Mouse (Mus musculus) left cerebral cortex, postnatal 14 days (tissue): Measurements from ENCODE around the gene Urb1. TPM values are rescaled to one million over a fixed set of nuclear protein-coding genes. Genes with fewer than 3 reads are reported as not detected.

ENCODE experiments used
- DNase-seq, 2 experiments: peaks; one replicate each; pipeline ENCODE4 v3.0.0; 2021 to 2022; ENCODE audit warnings: low spot score in 2 of 2, mixed read lengths in 1 of 2
- intact Hi-C: fragments of 180-260 bp; cut with DNase I; formaldehyde crosslinking; loops from one replicate; pipeline ENCODE4 v1.15.1; 2025
- total RNA-seq, 2 experiments: library from RNA; stranded (reverse); gene quantifications; 2 replicates each; pipeline ENCODE4 v1.2.3; 2021

The Urb1 gene
- total RNA-seq, 2 experiments from 2014 or later, result 14.2 to 15.9 TPM

DNA sequence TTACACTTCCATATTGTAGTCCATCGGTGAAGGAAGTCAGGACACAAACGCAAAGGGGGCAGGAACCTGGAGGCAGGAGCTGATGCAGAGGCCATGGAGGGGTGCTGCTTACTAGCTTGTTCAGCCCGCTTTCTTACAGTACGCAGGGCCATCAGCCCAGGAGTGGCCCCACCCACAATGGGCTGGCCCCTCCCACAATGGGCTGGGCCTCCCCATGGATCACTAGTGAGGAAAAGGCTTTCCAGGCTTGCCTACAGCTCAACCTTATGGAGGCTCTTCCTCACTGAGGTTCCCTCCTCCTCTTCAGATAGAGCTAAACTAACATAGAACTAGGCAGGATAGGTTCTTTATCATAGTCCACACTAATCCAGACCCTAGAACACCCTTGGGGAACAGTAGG is 86.2 kb downstream of the Urb1 start:
- DNase-seq, result no peak
- intact Hi-C loops, result no loop called here

DNA sequence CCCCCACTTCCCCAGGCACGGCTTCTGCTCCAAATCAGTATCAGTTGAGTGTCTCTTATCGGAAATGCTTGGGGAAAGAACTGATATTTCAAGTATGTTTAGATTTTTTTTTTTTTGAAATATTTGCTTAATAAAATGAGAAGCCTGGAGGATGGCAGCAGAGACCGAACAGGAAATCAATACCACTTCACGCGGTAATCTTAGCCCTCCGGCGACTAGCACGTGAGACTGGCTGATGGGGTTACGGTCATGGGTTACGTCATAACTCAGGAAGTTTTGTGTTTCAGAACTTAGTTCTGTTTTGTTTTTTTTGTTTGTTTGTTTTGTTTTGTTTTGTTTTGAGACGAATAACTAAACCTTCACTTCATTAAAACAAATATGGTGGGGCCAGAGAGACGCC is 99.9 kb downstream of the Urb1 start:
- intact Hi-C loops, result loop anchor here (2.0 to 5.0 kb wide), 2 partner anchors 48 to 88 kb away; no protein-coding TSS in a partner anchor
- no peak for DNase-seq

DNA sequence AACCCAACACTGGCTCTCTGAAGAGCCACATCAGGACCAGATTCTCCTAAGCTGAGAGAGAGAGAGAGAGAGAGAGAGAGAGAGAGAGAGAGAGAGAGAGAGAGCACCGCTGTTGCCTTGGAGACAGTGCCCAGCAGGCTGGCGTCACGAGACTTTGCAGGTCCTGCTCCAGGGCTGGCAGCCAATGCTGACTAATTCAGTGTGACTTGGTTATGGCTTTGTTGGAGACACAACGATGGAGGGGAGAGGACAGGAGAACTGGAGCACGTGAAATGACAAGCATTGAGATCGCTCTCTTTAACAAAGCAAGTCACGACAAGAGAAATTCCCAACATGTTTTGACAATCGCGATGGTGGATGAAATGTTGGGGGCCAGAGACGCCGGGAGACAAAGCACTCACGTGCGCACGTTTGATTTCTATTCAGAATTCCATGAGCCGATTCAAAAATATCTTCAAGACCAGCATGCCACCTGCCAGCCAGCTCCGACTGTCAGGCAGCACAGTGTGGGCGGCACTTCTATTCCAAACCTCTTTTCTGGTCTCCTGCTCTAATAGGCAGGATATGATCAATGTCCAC is 100.4 kb downstream of the Urb1 start:
- peak; percentile 79 to 92 for DNase-seq
- intact Hi-C loops, result loop anchor here (2.0 to 5.0 kb wide), 2 partner anchors 47 to 87 kb away; no protein-coding TSS in a partner anchor

DNA sequence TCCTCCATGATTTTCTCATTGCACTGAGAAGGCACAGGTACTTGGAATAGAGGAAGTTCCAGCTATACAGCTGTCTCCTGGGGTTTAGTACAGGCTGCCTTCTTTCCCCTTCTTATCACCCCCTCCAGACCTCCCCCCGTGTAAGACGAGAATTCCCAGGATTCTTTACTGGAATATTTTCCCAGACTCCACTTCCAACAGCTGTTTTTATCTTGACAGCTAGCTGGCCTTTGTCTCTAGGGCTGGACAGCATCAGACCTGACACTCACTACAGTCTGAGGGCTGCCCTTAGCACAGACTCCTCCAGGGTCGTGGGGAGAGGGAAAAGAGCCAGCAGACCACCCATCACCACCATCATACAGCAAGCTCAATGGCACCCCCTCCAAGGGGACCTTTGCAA is 103.9 kb downstream of the Urb1 start:
- DNase-seq, result no peak
- intact Hi-C loops, result no loop called here

DNA sequence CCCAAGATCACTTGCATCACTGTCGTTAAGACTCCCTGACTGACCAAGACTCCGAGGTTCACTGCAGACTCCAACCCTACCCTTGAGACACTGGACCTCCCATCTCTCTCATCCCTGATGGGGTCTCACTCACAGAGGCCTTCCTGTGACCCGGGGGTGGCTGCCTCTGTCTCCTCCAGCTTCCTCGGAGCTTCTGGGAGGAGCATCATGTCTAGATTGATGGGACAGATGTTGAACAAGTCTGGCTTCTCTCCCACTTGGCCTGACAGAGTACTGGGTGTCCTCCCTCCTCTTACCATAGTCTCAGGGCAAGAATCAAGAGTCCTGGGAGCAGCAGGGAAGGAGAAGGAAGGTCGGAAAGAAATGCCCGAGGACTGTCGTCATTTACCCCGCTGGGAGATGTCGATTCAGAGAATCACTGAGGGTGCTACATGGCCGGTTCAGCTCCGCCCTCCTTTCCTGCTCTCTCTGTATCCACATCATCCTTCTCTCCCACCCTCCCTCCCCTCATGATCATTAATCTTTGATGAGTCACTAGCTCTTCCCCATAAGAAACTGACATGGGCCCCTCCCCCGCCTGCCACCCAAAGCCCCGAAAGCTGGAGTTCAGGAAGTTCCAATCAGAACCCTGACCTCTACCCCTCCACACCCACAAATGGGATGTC is 105.9 kb downstream of the Urb1 start:
- no peak for DNase-seq
- intact Hi-C loops, result no loop called here

DNA sequence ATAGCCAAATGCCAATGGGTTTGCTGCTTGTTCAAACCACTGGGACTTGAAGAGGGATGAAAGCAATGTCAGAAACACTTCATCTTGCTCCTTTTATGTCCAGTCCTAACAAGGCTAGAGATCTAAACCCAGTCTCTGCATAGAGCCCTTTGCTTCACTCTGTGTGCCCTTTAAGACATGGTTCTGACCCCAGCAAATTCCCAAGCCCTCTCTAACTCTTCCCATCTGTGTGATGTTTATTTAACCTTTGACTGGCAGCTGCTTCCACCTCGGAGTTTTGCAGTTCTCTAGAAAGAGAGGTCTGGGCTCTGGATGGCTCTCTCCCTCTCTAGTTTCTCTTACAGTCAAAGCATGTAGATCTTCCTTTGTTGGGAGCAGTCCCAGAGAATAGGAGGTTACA is 106.6 kb downstream of the Urb1 start:
- intact Hi-C loops, result no loop called here
- DNase-seq, result no peak

DNA sequence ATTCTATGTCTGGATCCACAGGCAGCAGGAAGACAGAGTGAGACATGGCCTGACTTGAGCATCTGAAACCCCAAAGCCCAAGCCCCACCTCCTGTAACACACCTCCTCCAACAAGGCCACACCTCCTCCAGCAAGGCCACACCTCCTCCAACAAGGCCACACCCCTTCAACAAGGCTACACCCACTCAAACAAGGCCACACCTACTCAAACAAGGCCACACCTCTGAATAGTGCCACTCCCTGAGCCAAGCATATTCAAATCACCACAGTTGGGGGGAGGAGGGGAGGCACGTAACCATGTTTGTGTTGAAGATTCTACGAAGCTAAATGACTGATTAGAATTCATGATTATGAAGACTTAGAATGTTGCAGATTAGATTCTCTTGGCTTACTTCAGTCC is 108.7 kb downstream of the Urb1 start:
- intact Hi-C loops, result no loop called here
- no peak for DNase-seq

Other genes starting within 250 kb of the Urb1 start
- 1 to 10 TPM; 6.1 to 8.4 TPM for gene Mis18a, start 83.0 kb downstream of the Urb1 start, total RNA-seq
- gene Mrap, start 72.2 kb downstream of the Urb1 start, total RNA-seq, result under 1 TPM; 0.72 TPM
- gene Eva1c, start 16.3 kb upstream of the Urb1 start, total RNA-seq, result 1 to 10 TPM; 1.6 to 2.1 TPM
- 10 to 100 TPM; 34.2 to 38.7 TPM for gene Cfap298, start 124.7 kb upstream of the Urb1 start, total RNA-seq
- gene Synj1, start 200.9 kb upstream of the Urb1 start, total RNA-seq, result 100 to 1,000 TPM; 270 to 273 TPM
- 10 to 100 TPM; 49.6 to 54.3 TPM for gene Paxbp1, start 234.1 kb upstream of the Urb1 start, total RNA-seq